Mouse (Mus musculus): ENCODE results near the gene Chaf1a. TPM values are rescaled to one million over a fixed set of nuclear protein-coding genes. Genes with fewer than 3 reads are reported as not detected.

The Chaf1a gene
- polyA plus RNA-seq (2016; fragmentation: Nextera tagmentation; extraction: Ambion mirVana): 22.0 and 22.6 TPM in 2 replicates

DNA sequence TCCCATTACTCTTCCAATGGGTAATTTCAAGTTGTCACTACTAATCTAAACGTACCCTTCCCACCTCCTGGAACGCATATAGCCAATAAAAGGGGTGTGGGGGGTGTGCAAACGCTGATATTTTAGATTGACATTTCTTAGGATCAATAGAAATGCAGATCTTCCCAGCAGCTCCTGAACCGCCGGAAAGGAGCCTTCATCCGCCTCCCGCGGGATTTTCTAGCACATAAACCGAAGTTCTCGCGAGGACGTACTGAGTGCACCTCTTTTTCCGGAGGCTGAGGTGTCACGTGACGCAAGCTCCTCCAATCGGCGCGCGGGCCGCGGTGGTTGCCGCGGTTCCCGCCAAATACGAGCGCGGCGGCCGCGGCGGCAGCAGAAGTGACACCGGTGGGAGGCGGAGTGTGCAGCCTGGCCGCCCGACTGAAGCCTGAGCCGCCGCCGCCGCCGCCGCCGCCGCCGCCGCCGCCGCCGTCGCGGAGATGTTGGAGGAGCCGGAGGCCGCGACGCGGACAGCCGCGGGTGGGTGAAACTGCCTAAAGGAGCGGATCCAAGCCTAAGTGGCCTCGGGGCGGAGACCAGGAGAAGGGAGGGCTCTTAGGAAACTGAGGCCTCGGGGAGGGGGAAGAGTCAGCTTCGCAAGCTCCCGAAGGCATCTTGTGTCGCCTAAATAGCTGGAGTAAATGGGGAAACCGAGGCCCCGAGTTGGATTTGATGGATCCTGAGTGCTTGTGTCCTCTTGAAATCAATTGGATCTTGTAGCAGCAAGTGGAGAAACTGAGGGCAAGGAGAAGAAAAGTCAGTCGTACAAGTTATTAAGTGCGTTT, at the start of gene Chaf1a:
Gene Chaf1a (plus strand): TSS at position 410 of the 827 bp plus-strand sequence.
- no peaks in the 10 kb centered on the region for H3K27me3 ChIP-seq (replicated peaks)
- H3K9me3 ChIP-seq (replicated peaks): no peaks in the 10 kb centered on the region
- H3K4me1 ChIP-seq (replicated peaks): peaks cover 16% of the 10 kb centered on the region
- H3K4me3 ChIP-seq: peak within 1 kb of the TSS; percentile 85
- H3K36me3 ChIP-seq: peaks cover 16% of the 10 kb centered on the region
- H3K27ac ChIP-seq (ENCODE audit: poor library complexity, severe bottlenecking): peak within 1 kb of the TSS; percentile 76
- H3K9ac ChIP-seq: peak within 1 kb of the TSS; percentile 91
- under 1% methylated on average over 68 of the region's 68 CpGs for WGBS
- peak; percentile 85 for ATAC-seq (ENCODE audit: insufficient number of reproducible peaks, low FRiP score)
- H3K4me2 ChIP-seq: peak within 1 kb of the TSS; percentile 90

DNA sequence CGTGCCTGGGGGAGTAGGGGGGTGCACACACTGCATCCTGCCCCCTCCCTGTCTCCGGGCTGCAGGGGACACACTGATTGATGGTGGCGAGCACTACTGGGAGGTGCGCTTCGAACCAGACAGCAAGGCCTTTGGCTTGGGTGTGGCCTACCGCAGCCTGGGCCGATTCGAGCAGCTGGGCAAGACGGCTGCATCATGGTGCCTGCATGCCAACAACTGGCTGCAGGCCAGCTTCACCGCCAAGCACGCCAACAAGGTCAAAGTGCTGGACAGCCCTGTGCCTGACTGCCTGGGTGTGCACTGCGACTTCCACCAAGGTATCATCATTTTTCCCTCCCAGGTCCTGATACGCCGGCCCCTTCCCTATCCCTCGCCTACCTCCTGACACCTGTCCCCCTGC, 44.2 kb upstream of the Chaf1a start:
- no peaks in the 10 kb centered on the region for H3K4me1 ChIP-seq (replicated peaks)
- no peaks in the 10 kb centered on the region for H3K9me3 ChIP-seq (replicated peaks)
- no peak overlapping the region for H3K27ac ChIP-seq (ENCODE audit: poor library complexity, severe bottlenecking)
- 81% methylated on average over 15 of the region's 15 CpGs for WGBS
- H3K4me2 ChIP-seq: no peak overlapping the region
- no peak overlapping the region for H3K4me3 ChIP-seq
- H3K36me3 ChIP-seq: 0 out of 2 replicates have a peak, but pooled peaks cover 3% of the 10 kb centered on the region
- peaks cover 11% of the 10 kb centered on the region for H3K27me3 ChIP-seq (replicated peaks)
- no peak overlapping the region for H3K9ac ChIP-seq
- ATAC-seq (ENCODE audit: insufficient number of reproducible peaks, low FRiP score): no peak

DNA sequence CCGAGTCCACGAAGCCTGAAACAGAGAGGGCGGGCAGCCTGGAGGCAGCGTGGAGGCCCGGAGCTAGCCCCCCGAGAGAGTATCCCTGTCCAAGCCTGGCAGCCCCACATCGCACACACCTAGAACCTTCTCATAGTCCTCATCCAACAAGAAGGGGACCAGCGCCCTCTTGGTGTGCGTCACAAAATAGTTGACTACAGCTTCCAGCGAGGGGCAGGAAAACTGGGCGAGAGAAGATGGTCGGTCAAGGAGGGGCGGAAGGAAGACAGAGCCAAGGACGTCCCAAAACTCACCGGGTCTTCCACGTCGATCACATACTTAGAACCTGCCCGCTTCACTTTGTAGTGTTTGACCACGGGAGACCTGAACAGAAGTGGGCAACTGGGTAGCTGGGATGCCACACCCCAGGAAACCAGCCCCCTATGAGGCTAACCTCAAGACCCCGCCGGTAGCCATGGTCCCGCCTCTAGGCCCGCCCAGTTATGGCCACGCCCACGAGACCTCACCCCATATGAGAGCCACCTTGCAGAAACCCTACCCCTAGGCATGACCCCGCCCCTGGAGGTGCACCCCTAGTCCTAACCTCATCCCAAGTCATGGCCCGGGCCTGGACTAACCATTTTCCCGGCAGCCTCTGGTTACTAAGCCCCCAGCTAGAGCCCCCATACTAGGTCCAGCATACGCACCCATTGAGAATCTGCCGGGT, 40.3 kb upstream of the Chaf1a start:
- Histone ChIP-seq H3K4me1 (replicated peaks) (0 out of 2 replicates have a peak, but pooled peaks cover under 1% of the 10 kb centered on the region), H3K4me3 (0 out of 2 replicates have a peak overlapping the region, but pooled peaks have one; percentile 3), H3K27ac (ENCODE audit: poor library complexity, severe bottlenecking) (no peak overlapping the region), H3K9ac (no peak overlapping the region), H3K36me3 (0 out of 2 replicates have a peak, but pooled peaks cover 6% of the 10 kb centered on the region), H3K9me3 (replicated peaks) (no peaks in the 10 kb centered on the region), H3K27me3 (replicated peaks) (peaks cover 20% of the 10 kb centered on the region), H3K4me2 (peak overlapping the region; percentile 20)
- 7% methylated on average over 30 of the region's 30 CpGs for WGBS
- ATAC-seq (ENCODE audit: insufficient number of reproducible peaks, low FRiP score): no peak

DNA sequence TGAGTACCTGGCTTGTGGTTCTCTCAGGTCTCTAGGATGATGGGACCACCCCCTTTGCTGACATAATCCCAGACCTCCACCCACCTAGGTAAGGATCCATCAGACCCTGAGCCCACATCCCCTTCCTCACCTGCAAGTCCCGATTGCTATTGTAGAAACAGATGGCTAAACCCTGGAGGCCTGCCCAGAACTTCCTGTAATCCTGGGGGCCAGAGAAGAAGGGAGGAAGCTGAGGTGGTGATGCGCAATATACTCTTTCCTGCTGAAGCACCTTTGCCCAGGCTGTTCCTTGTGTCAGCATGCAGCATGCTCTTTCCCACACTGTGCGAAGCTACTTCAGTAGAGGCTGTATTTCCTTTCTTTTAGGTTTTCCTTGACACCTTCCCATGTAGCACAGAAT, 37.2 kb upstream of the Chaf1a start:
- no peak for ATAC-seq (ENCODE audit: insufficient number of reproducible peaks, low FRiP score)
- Histone ChIP-seq H3K4me2 (no peak overlapping the region), H3K4me1 (replicated peaks) (peaks cover 19% of the 10 kb centered on the region), H3K36me3 (0 out of 2 replicates have a peak, but pooled peaks cover 2% of the 10 kb centered on the region), H3K27me3 (replicated peaks) (peaks cover 20% of the 10 kb centered on the region), H3K9me3 (replicated peaks) (no peaks in the 10 kb centered on the region), H3K4me3 (no peak overlapping the region), H3K9ac (no peak overlapping the region), H3K27ac (ENCODE audit: poor library complexity, severe bottlenecking) (no peak overlapping the region)
- 72% methylated on average over 3 of the region's 3 CpGs for WGBS

- ATAC-seq (ENCODE audit: insufficient number of reproducible peaks, low FRiP score): no peak
- Histone ChIP-seq H3K4me2 (peak within 1 kb of the TSS; percentile 52), H3K4me3 (peak within 1 kb of the TSS; percentile 32), H3K9me3 (replicated peaks) (no peaks in the 10 kb centered on the region), H3K9ac (peak within 1 kb of the TSS; percentile 8; the same call in 1 of the 2 replicates), H3K27me3 (replicated peaks) (peaks cover 14% of the 10 kb centered on the region), H3K27ac (ENCODE audit: poor library complexity, severe bottlenecking) (no peak within 1 kb of the TSS), H3K4me1 (replicated peaks) (peaks cover 29% of the 10 kb centered on the region), H3K36me3 (0 out of 2 replicates have a peak, but pooled peaks cover 2% of the 10 kb centered on the region)
- 24% methylated on average over 13 of the region's 13 CpGs for WGBS
These were observed 34.7 kb upstream of the Chaf1a start, which contains the start of the genes Stap2 and Mpnd for GRCm38 (mm10) chr17:56005415-56006061. TSS of gene Stap2 (minus strand) at chr17:56005584. TSS of gene Mpnd (plus strand) at chr17:56005711.

DNA sequence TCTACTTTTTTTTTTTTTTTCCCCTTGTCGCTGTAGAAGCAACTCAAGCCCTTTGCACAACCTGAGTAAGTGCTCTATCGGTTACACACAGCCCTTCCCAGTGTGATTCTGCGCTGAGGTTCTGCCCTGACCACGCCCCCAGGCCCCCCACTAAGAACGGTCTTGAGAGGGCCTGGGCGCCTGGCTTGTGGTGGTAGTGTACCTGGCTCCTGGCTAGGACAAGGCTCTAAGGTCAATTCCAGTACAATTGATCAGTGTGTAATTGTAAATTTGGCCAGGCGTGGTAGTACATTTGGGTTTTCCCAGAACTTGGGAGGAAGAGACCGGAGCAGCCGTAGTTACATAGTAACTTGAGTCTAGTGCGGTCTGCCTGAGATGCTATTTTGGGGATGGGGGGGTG, 33.3 kb upstream of the Chaf1a start:
- no peak for ATAC-seq (ENCODE audit: insufficient number of reproducible peaks, low FRiP score)
- WGBS: 46% methylated on average over 10 of the region's 10 CpGs
- peak overlapping the region; percentile 95; the same call in 1 of the 2 replicates for H3K4me2 ChIP-seq
- H3K27me3 ChIP-seq (replicated peaks): peaks cover 5% of the 10 kb centered on the region; the same call in 1 of the 2 replicates
- H3K9me3 ChIP-seq (replicated peaks): no peaks in the 10 kb centered on the region
- H3K36me3 ChIP-seq: peaks cover 9% of the 10 kb centered on the region
- H3K4me3 ChIP-seq: no peak overlapping the region
- H3K4me1 ChIP-seq (replicated peaks): peaks cover 33% of the 10 kb centered on the region
- no peak overlapping the region for H3K27ac ChIP-seq (ENCODE audit: poor library complexity, severe bottlenecking)
- H3K9ac ChIP-seq: no peak overlapping the region

DNA sequence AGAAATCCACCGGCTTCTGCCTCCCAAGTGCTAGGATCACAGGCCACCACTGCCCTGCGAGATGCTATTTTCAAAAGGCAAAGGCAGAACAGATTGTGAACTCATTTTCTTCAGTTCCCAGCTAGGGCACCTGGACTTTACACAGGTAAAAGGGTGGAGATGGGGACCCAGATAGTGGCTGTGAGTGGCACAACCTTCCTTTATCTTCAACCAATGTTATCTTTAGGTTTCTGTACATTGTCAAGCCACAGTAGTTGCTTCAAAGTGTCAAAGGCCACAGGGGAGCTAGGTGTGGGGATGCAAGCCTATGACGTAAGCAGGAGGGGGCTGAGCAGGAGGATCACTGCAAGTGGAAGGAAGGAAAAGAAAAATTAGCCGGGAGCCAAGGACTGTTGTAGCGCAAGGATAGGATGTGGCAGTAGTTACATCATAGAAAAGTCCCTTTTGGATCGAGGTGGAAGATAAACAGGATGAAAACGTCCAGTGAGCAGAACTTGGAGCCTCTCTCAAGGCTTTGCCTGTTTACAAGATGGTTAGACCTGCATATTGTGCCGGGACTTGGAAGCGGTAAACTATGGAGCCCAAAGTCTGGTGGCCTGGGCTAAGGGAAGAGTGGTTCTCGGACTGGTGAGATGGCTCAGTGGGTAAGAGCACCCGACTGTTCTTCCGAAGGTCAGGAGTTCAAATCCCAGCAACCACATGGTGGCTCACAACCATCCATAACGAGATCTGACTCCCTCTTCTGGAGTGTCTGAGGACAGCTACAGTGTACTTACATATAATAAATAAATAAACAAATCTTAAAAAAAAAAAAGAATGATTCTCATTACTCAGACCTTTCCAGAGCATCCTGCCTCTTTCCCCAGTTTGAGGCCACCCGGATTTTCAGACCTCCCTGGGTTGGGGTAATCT, 32.5 kb upstream of the Chaf1a start:
- H3K4me2 ChIP-seq: peak overlapping the region; percentile 95
- H3K27me3 ChIP-seq (replicated peaks): peaks cover 5% of the 10 kb centered on the region; the same call in 1 of the 2 replicates
- peaks cover 15% of the 10 kb centered on the region for H3K36me3 ChIP-seq
- no peaks in the 10 kb centered on the region for H3K9me3 ChIP-seq (replicated peaks)
- no peak; the same call in 1 of the 2 replicates for ATAC-seq (ENCODE audit: insufficient number of reproducible peaks, low FRiP score)
- H3K4me3 ChIP-seq: peak overlapping the region; percentile 81
- H3K4me1 ChIP-seq (replicated peaks): peaks cover 33% of the 10 kb centered on the region
- peak overlapping the region; percentile 67 for H3K27ac ChIP-seq (ENCODE audit: poor library complexity, severe bottlenecking)
- 21% methylated on average over 14 of the region's 14 CpGs for WGBS
- H3K9ac ChIP-seq: 0 out of 2 replicates have a peak overlapping the region, but pooled peaks have one; percentile 8

DNA sequence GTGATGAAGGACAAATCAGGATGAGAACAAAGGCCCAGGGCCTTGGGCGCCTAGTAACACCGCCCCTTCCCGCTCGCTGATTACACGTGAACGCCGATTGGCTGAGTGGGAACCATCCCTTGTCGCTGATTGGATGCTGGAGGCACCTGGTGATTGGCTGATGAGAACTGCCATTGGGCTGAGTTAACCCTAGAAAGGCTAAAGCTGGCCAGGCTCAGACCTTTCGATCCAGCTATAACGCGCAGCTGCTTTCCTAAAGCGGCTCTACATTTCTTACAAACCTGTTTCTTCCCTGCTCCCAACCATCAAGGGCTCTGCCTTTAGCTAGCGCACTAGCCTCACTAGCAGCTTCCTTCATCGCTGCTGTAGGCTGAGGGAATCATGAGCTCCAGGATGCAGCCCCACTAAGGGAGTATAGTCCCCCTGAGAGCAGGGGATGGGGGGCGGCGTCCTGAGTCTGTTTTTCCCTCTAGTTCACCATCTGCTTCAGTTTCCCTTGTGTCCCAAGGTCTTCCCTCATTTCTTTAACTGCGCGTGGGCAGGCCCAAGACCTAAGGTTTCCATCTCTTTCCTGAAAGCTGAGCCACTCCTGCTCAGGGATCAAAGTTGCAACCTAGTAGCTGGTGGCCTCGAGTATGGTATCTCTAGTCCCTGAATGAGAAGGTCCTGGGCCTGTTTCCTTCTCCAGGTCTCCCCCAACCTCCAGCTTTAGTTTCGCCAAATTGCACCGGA, 31.7 kb upstream of the Chaf1a start:
- peak; percentile 92 for ATAC-seq (ENCODE audit: insufficient number of reproducible peaks, low FRiP score)
- under 1% methylated on average over 21 of the region's 21 CpGs for WGBS
- H3K4me1 ChIP-seq (replicated peaks): peaks cover 33% of the 10 kb centered on the region

DNA sequence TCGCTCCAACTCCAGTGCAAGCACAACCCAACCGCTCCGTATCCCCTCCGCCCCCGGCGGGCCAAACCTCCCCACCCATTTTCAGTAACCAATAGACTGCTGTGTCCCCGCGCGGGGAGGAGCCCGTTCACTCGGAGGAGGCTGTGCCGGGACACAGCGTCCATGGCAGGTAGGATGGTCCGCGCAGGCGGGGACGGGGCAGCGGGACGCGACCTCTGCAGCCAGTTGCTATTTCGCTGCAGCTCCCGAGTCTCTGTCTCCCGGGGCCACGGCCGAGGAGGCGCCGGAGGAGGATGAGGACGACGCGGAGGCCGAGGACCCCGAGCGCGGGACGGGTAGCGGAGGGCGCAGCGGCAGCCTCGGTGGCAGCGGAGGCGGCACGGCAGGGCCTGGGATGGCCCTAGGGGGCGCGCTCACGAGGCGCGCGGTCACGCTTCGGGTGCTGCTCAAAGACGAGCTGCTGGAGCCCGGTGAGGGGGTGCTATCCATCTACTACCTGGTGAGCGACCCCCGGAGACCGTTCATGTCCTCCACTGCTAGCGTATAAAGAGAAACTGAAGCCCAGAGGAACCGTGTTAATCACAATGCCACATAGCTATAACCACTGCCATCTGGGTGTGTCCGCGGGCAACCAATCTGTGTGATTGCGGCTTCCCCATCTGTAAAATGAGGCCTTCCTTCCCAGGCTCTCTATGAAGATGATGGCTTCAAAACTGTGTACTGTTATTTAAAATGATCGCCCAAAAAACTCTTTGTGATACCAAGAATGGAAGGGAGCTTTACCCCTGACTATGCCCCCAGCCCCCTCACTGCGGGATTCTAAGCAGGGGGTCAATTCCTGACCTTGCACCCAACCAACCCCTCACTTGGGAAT, 30.9 kb upstream of the Chaf1a start:
- H3K27ac ChIP-seq (ENCODE audit: poor library complexity, severe bottlenecking): peak overlapping the region; percentile 84
- 2% methylated on average over 60 of the region's 62 CpGs for WGBS
- ATAC-seq (ENCODE audit: insufficient number of reproducible peaks, low FRiP score): peak; percentile 90
- no peaks in the 10 kb centered on the region for H3K9me3 ChIP-seq (replicated peaks)
- peaks cover 29% of the 10 kb centered on the region for H3K36me3 ChIP-seq
- peaks cover 33% of the 10 kb centered on the region for H3K4me1 ChIP-seq (replicated peaks)
- H3K9ac ChIP-seq: peak overlapping the region; percentile 78
- H3K27me3 ChIP-seq (replicated peaks): no peaks in the 10 kb centered on the region
- peak overlapping the region; percentile 95 for H3K4me2 ChIP-seq
- H3K4me3 ChIP-seq: peak overlapping the region; percentile 81

More for the DNA sequence above, 31.7 kb upstream of the Chaf1a start:
- 0 out of 2 replicates have a peak, but pooled peaks cover 5% of the 10 kb centered on the region for H3K27me3 ChIP-seq (replicated peaks)
- peak overlapping the region; percentile 78 for H3K9ac ChIP-seq
- peak overlapping the region; percentile 95 for H3K4me2 ChIP-seq
- H3K36me3 ChIP-seq: peaks cover 21% of the 10 kb centered on the region
- H3K4me3 ChIP-seq: peak overlapping the region; percentile 81
- H3K27ac ChIP-seq (ENCODE audit: poor library complexity, severe bottlenecking): peak overlapping the region; percentile 84
- H3K9me3 ChIP-seq (replicated peaks): no peaks in the 10 kb centered on the region
